Mouse (Mus musculus): Measurements from ENCODE around the gene Mxi1.
A peak's percentile ranks its signal among the peaks of the same experiment; 100 is the strongest.
"Not testable (repeated sequence)": the region's sequence is repeated elsewhere in the genome, so short reads cannot be mapped to it uniquely, and the experiment has no call there.

The Mxi1 gene

GRCm38 (mm10) chr19:53364551-53364950, 54.2 kb downstream of the Mxi1 start:
- DNase-seq (ENCODE audit: low read depth, low spot score): no peak

- DNase-seq (ENCODE audit: low read depth, low spot score): no peak
Observed at GRCm38 (mm10) chr19:53364963-53365362, 54.6 kb downstream of the Mxi1 start.

GRCm38 (mm10) chr19:53366057-53366775, 55.9 kb downstream of the Mxi1 start:
- DNase-seq (ENCODE audit: low read depth, low spot score): no peak

DNA sequence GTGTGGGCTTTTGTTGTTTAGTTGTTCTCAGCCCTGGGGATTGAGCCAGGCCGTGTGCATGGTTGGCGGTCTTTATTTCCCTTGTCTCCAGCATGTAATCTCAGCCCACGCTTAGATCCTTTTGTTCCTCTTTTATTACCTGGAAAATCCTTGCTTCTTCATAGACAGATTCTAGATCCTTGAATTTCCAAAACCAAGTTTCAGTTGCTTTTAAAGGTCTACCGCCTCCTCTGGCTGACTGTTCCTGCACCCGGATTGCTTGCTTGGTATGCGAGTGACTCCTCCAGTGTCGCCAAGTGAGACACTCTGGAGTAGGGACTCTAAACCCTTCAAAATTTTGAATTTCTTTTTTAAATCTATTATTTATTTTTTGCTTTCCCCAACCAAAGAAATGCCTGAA, 56.6 kb downstream of the Mxi1 start:
- DNase-seq (ENCODE audit: low read depth, low spot score): no peak

- peak; percentile 70 for DNase-seq (ENCODE audit: low read depth, low spot score)
Observed at GRCm38 (mm10) chr19:53369469-53370043, 59.2 kb downstream of the Mxi1 start.

GRCm38 (mm10) chr19:53370233-53370632, 59.9 kb downstream of the Mxi1 start:
- no peak for DNase-seq (ENCODE audit: low read depth, low spot score)

DNA sequence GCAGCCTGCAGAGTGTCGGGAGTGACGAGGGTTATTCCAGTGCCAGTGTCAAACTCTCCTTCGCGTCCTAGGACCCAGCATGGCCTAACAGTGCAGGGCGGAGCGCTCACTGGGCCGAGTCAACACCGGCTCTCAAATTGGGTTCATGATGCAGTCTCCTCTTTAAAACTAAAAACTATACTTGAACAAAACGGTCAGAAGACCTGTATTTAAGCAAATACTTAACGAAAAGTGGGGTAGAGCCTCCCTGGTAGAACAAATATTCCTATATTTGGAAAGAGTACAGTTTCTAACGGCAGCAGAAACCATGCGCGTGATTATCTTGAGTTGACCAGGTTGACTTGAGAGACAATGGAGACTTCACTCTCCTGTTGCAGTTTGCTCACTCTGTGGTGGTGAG, 61.3 kb downstream of the Mxi1 start, which contains the start of gene Gm10197:
Gene Gm10197, minus strand, starts transcription at position 101 of the 400 bp plus-strand sequence.
- DNase-seq (ENCODE audit: low read depth, low spot score): no peak

DNA sequence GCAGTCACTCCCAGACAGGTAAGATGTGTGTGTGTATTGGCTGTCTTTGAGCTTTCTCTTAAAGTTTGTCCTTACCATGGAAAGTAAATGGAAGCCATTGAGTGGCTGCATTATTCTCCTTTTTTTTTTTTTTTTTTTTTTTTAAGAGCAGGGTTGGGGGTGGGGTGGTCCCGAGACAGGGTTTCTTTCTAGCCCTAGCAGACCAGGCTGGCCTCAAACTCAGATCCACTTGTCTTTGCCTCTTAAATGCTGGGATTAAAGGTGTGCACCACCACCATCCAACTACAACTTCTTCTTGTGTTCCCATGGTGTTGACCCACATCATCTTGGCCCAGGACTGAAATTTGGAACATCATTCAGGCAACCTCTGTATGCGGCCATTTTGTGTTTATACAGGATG, 63.3 kb downstream of the Mxi1 start:
- no peak for DNase-seq (ENCODE audit: low read depth, low spot score)

GRCm38 (mm10) chr19:53375299-53375698, 65.0 kb downstream of the Mxi1 start:
- no peak for DNase-seq (ENCODE audit: low read depth, low spot score)

- DNase-seq (ENCODE audit: low read depth, low spot score): no peak
Observed at GRCm38 (mm10) chr19:53375816-53376215, 65.5 kb downstream of the Mxi1 start.

GRCm38 (mm10) chr19:53377652-53378051, 67.3 kb downstream of the Mxi1 start:
- DNase-seq (ENCODE audit: low read depth, low spot score): no peak

DNA sequence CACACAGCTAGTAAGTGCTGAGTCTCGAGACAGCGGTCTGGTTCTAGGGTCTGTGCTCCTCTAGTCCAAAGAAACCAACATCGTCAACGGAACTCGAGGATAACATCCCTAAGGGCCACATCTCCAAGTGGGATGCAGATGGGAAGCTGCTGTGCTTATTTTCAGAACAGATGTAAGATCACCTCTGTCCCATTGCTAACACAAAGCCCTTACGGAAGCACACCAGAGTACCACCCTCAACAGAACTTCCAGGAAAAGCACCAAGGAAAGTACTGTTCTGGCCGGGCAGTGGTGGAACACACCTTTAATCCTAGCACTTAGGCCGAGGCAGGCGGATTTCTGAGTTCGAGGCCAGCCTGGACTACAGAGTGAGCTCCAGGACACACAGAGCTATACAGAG, 68.1 kb downstream of the Mxi1 start:
- DNase-seq (ENCODE audit: low read depth, low spot score): no peak

DNA sequence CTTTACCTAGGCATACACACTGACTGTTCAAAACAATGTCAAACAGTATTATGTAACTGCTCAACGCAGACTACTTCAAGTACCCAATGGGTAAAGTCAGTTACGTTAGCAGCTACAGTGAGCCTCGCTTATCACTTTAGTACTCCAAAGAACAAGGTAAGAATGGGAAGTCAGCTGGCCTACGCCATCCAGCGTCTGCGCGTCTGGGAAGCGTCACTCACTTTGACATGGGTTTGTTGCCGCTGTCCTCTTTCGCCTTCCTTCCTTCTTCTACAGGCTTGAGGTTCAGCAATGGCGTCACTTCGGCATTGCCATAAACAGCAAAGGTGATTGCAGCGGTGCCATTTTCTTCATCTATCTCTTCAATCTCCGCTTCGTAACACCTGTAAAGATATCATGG, 73.0 kb downstream of the Mxi1 start:
- DNase-seq (ENCODE audit: low read depth, low spot score): no peak

DNA sequence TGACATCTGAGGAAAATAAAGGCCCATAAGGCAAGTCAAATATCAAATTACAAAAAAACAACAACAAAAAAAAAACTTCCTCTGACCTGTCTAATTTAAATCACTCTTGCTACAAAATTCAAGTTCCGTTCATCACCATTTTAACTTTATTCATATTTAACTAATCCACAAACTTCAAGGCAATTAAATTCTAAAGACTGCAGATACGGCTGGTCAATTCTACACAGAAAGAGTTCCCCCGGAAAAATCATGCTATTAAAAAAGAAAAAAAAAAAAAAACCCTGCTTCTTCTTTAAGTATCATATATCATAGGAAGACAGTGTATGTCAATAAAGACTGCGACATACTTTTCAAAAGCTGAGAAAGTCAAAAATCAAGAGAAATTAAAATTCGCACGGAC, 79.1 kb downstream of the Mxi1 start:
- DNase-seq (ENCODE audit: low read depth, low spot score): no peak

DNA sequence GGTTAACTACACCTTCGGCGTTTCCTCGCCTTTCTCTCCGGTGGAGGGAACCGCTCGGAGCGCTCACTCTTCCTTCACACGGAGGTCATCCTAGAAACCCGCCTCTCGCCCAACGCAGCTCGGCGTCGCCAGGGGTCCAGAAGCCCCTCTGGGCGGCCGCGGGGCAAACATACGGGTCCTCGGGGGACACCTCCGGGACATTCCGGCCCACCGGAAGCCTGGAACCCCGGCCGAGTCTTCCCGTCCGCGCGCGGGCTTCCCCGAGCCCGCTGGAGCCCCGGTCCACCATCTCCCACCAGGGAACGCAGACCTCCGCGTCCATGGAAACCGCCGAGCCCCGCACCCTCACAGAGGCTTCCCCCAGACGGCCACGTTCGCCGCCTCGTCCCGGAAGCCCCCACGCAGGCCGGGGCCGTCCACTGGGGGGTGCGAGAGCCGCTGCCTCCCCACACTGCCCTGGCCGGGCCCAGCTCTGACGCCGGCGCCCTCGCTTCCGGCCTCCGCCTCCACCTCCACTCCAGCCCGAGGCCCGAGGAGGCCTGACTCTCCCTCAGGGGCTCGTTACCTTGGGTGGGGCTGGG, 79.6 kb downstream of the Mxi1 start:
- DNase-seq (ENCODE audit: low read depth, low spot score): peak; percentile 67

DNA sequence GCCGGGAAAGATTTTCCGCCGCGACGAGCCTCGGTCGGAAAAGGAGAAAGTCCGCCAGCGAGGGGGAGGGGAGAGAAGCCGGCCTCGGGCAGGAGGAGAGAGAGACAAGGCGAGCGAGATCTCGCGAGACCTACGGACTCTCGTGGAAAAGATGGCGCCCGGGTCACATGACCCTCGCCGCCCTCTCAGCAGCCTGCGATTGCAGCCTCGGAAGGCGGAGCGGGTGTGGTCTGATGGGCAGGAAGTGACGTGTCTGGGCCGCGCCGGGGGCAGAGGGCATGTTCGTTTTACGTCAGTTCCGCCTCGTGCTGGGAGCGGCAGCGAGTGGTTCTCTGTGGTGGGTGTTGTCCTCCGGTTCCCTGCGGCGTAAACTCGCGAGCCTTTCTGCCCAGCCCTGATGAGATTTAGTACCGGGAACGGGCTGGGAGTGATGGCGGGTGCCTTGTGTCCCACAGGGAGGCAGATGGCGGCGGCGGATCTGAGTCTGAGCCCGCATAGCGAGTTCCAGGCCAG, 80.2 kb downstream of the Mxi1 start, which contains the start of gene Smndc1:
Gene Smndc1, minus strand, starts transcription at position 84 of the 513 bp plus-strand sequence.
- peak; percentile 100 for DNase-seq (ENCODE audit: low read depth, low spot score)

GRCm38 (mm10) chr19:53391386-53391785, 81.1 kb downstream of the Mxi1 start:
- DNase-seq (ENCODE audit: low read depth, low spot score): peak; percentile 58

DNA sequence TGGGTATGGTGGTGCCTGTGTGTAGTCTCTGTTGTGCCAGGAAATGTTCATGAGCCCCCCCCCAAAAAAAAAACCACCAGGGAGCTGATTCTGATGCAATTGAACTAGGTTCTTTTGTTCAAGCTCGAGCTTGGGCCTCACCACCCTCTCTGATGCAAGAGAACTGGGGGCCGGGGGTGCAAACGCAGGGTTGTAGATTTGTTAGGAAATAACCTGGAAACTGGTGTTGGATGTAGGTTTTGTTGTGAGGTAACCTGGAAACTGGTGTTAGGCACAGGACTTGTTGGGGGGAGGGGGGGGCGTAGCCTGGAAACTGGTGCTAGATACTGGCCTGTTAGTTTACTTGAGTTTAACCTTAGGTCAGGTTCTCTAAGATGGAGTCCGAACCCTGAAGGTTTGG, 81.5 kb downstream of the Mxi1 start:
- peak; percentile 72 for DNase-seq (ENCODE audit: low read depth, low spot score)

DNA sequence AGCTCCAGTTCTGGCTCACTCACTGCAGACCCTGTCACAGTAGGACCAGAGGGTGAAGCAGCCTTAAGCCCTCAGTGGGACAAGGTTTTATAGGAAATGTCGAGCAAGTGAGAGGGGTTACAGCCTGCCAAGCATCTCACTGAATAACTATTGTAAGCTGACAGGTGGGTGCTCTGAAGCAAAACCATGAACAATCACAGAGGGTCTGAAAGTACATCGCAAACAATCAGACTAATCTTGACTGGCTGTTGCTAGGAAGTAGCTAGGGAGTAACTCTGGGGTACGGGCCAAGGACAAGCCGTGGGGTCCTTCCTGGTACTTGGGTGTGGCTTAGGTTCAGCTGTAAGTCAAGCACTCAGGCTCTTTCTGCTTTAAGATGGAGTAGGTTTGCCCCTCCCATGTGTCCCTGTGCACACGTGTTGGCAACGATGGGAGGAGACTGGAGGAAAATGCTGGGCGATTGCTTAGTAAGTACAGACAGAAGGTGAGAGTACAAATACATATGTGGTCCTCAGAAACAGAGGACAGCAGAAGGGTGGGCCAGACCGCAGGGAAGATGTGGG, 82.5 kb downstream of the Mxi1 start:
- DNase-seq (ENCODE audit: low read depth, low spot score): peak; percentile 87

- DNase-seq (ENCODE audit: low read depth, low spot score): peak; percentile 54
Observed at GRCm38 (mm10) chr19:53393646-53394045, 83.3 kb downstream of the Mxi1 start.

DNA sequence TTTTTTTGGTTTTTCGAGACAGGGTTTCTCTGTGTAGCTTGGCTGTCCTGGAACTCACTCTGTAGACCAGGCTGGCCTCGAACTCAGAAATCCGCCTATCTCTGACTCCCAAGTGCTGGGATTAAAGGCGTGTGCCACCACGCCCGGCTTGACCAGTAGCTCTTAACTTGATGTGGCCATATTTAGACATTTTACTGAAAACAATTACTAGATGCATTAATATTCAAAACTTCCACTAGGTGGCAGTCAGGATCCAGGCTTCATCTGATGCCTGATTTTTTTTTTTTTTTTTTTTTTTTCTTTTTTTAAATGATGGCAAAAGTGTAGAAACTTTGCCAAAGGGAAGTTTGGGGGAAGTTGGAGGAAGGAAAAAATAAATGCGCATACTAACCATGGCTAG, 84.2 kb downstream of the Mxi1 start:
- DNase-seq (ENCODE audit: low read depth, low spot score): peak; percentile 84

DNA sequence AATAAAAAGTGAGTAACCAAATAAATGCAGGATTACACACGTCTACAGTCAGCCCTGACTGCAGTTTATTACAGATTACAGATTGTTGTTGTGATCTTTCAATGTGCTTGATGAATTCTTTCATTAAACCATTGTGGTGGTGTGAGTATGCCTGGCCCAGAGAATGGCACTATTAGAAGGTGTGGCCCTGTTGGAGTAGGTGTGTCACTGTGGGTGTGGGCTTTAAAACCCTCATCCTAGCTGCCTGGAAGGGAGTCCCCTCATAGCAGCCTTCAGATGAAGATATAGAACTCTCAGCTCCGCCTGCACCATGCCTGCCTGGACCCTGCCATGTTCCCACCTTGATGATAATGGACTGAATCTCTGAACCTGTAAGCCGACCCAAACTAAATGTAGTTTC, 84.6 kb downstream of the Mxi1 start:
- not testable (repeated sequence) for DNase-seq (ENCODE audit: low read depth, low spot score)

Measured in A20 (cell line).